Mouse (Mus musculus): ENCODE measurements around the gene 9930111J21Rik2. TPM values are rescaled to one million over a fixed set of nuclear protein-coding genes. Genes with fewer than 3 reads are reported as not detected.
A peak's percentile ranks its signal among the peaks of the same experiment; 100 is the strongest.

Gene 9930111J21Rik2
- polyA plus RNA-seq, 1 experiment from 2014 or later = 0.46 TPM

DNA sequence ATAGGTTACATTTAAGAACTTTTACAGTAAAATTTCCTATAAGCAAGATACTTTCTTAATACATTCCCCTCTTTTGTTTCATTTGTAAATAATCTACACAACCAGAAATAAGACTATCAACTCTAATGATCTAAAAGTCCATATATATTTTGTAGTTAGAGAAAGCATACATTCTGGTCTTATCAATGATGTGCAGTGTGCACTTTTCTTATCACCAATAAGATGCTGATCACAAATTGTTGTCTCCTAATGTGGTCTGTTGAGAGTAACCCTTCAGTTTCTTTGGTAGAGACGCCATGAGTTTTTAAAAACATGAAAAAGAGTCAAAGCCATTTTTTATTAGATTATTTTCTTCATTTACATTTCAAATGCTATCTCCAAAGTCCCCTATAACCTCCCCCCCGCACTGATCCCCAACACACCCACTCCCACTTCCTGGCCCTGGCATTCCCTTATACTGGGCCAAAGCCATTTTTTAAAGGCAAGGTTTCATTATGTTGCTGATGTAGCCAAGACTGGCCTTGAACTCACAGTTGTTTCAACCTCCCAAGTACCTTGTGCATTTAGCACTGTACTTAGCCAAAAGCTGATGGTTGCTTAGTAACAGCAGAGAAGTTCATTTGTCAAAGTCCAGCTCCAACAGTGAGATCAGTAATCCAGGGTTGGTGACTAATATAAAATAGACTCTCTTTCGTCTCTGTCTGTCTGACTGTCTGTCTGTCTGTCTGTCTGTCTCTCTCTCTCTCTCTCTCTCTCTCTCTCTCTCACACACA is 38.9 kb upstream of the 9930111J21Rik2 start:
- ATAC-seq (ENCODE audit: low FRiP score, low TSS enrichment) (no peak), DNase-seq (no peak)
- no peaks in the 10 kb centered on the region for H3K27me3 ChIP-seq (ENCODE audit: control insufficient read depth, insufficient read depth, low read length)
- no peak overlapping the region for H3K27ac ChIP-seq (replicated peaks; ENCODE audit: low read depth, low read length)
- no peak overlapping the region for H3K4me2 ChIP-seq (ENCODE audit: low read length)
- no peak overlapping the region for H3K9ac ChIP-seq (replicated peaks; ENCODE audit: low read length)
- no peaks in the 10 kb centered on the region for H3K4me1 ChIP-seq (ENCODE audit: control insufficient read depth, insufficient read depth, low read length)
- H3K4me3 ChIP-seq (replicated peaks; ENCODE audit: low read depth, low read length) = no peak overlapping the region
- H3K36me3 ChIP-seq (ENCODE audit: control insufficient read depth, insufficient read depth, low read length) = no peaks in the 10 kb centered on the region
- H3K9me3 ChIP-seq (ENCODE audit: control insufficient read depth, low read length) = no peaks in the 10 kb centered on the region
- WGBS = 81% methylated on average over 3 of the region's 3 CpGs

- Histone ChIP-seq H3K4me1 (ENCODE audit: control insufficient read depth, insufficient read depth, low read length) (no peaks in the 10 kb centered on the region), H3K27me3 (ENCODE audit: control insufficient read depth, insufficient read depth, low read length) (no peaks in the 10 kb centered on the region), H3K4me3 (replicated peaks; ENCODE audit: low read depth, low read length) (no peak overlapping the region), H3K9ac (replicated peaks; ENCODE audit: low read length) (no peak overlapping the region), H3K36me3 (ENCODE audit: control insufficient read depth, insufficient read depth, low read length) (no peaks in the 10 kb centered on the region), H3K4me2 (ENCODE audit: low read length) (no peak overlapping the region), H3K27ac (replicated peaks; ENCODE audit: low read depth, low read length) (no peak overlapping the region), H3K9me3 (ENCODE audit: control insufficient read depth, low read length) (no peaks in the 10 kb centered on the region)
- no peak for ATAC-seq (ENCODE audit: low FRiP score, low TSS enrichment)
- WGBS = 91% methylated on average over 5 of the region's 5 CpGs
- no peak for DNase-seq
These were observed 38.1 kb upstream of the 9930111J21Rik2 start for GRCm38 (mm10) chr11:49088990-49089652.

GRCm38 (mm10) chr11:49087830-49088616 is 37.0 kb upstream of the 9930111J21Rik2 start:
- ATAC-seq (ENCODE audit: low FRiP score, low TSS enrichment) = no peak
- no peak overlapping the region for H3K9ac ChIP-seq (replicated peaks; ENCODE audit: low read length)

GRCm38 (mm10) chr11:49086858-49087361 is 35.9 kb upstream of the 9930111J21Rik2 start:
- DNase-seq (no peak), ATAC-seq (ENCODE audit: low FRiP score, low TSS enrichment) (no peak)
- H3K9ac ChIP-seq (replicated peaks; ENCODE audit: low read length) = no peak overlapping the region
- no peaks in the 10 kb centered on the region for H3K9me3 ChIP-seq (ENCODE audit: control insufficient read depth, low read length)
- WGBS = 89% methylated on average over 6 of the region's 6 CpGs
- H3K27me3 ChIP-seq (ENCODE audit: control insufficient read depth, insufficient read depth, low read length) = no peaks in the 10 kb centered on the region
- H3K36me3 ChIP-seq (ENCODE audit: control insufficient read depth, insufficient read depth, low read length) = no peaks in the 10 kb centered on the region
- no peak overlapping the region for H3K4me2 ChIP-seq (ENCODE audit: low read length)
- H3K27ac ChIP-seq (replicated peaks; ENCODE audit: low read depth, low read length) = no peak overlapping the region
- H3K4me3 ChIP-seq (replicated peaks; ENCODE audit: low read depth, low read length) = no peak overlapping the region
- no peaks in the 10 kb centered on the region for H3K4me1 ChIP-seq (ENCODE audit: control insufficient read depth, insufficient read depth, low read length)

More at GRCm38 (mm10) chr11:49087830-49088616, 37.0 kb upstream of the 9930111J21Rik2 start:
- H3K4me2 ChIP-seq (ENCODE audit: low read length) = no peak overlapping the region
- H3K27me3 ChIP-seq (ENCODE audit: control insufficient read depth, insufficient read depth, low read length) = no peaks in the 10 kb centered on the region
- no peaks in the 10 kb centered on the region for H3K4me1 ChIP-seq (ENCODE audit: control insufficient read depth, insufficient read depth, low read length)
- WGBS = 45% methylated on average over 22 of the region's 22 CpGs
- H3K9me3 ChIP-seq (ENCODE audit: control insufficient read depth, low read length) = no peaks in the 10 kb centered on the region
- H3K4me3 ChIP-seq (replicated peaks; ENCODE audit: low read depth, low read length) = no peak overlapping the region
- DNase-seq = no peak
- no peaks in the 10 kb centered on the region for H3K36me3 ChIP-seq (ENCODE audit: control insufficient read depth, insufficient read depth, low read length)
- H3K27ac ChIP-seq (replicated peaks; ENCODE audit: low read depth, low read length) = no peak overlapping the region

- Histone ChIP-seq H3K9ac (replicated peaks; ENCODE audit: low read length) (no peak overlapping the region), H3K9me3 (ENCODE audit: control insufficient read depth, low read length) (no peaks in the 10 kb centered on the region), H3K27ac (replicated peaks; ENCODE audit: low read depth, low read length) (no peak overlapping the region), H3K36me3 (ENCODE audit: control insufficient read depth, insufficient read depth, low read length) (no peaks in the 10 kb centered on the region), H3K4me3 (replicated peaks; ENCODE audit: low read depth, low read length) (no peak overlapping the region), H3K4me1 (ENCODE audit: control insufficient read depth, insufficient read depth, low read length) (no peaks in the 10 kb centered on the region), H3K4me2 (ENCODE audit: low read length) (no peak overlapping the region), H3K27me3 (ENCODE audit: control insufficient read depth, insufficient read depth, low read length) (no peaks in the 10 kb centered on the region)
- 54% methylated on average over 3 of the region's 3 CpGs for WGBS
- DNase-seq (peak; percentile 8), ATAC-seq (ENCODE audit: low FRiP score, low TSS enrichment) (no peak)
These were observed 33.8 kb upstream of the 9930111J21Rik2 start for GRCm38 (mm10) chr11:49084875-49085274.

DNA sequence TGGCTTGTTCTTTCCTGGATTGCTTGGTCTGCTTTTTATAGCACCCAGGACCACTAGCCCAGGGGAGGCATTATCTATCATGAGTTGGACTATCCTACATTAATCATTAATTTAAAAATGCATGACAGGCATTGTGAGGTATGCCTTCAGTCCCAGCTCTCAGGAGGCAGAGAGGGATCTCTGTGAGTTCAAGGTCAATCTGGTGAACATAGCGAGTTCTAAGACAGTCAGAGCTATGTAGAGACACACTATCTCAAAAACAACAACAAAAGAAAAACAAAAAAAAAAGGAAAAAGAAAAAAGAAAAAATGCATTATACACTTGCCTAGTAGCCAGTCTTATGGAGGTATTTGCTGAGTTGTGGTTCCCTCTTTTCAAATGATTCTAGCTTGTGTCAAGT is 33.3 kb upstream of the 9930111J21Rik2 start:
- H3K36me3 ChIP-seq (ENCODE audit: control insufficient read depth, insufficient read depth, low read length) = no peaks in the 10 kb centered on the region
- WGBS = 89% methylated on average over 1 of the region's 1 CpGs
- no peak for ATAC-seq (ENCODE audit: low FRiP score, low TSS enrichment)

DNA sequence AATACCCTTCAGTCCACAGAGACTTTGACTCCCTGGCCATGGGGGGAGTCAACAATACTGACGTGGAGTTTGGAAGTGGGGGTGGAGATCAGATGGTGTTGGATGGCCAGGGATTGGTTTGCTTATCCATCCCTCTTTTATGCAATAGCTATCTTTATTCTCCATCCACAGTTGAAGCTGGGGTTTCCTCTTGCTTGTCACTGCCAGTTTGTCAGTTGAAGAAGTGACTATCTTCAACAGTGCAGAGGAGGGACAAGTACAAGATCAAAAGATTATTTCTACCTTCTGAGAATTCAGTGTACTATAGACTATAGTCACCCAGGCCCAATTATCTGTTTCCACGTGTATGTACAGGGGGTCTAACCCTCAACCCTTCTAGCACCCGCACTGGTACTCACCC is 32.8 kb upstream of the 9930111J21Rik2 start:
- H3K36me3 ChIP-seq (ENCODE audit: control insufficient read depth, insufficient read depth, low read length) = no peaks in the 10 kb centered on the region
- H3K4me2 ChIP-seq (ENCODE audit: low read length) = no peak overlapping the region
- 83% methylated on average over 3 of the region's 3 CpGs for WGBS
- no peak for DNase-seq
- no peak overlapping the region for H3K27ac ChIP-seq (replicated peaks; ENCODE audit: low read depth, low read length)
- H3K27me3 ChIP-seq (ENCODE audit: control insufficient read depth, insufficient read depth, low read length) = no peaks in the 10 kb centered on the region
- H3K9me3 ChIP-seq (ENCODE audit: control insufficient read depth, low read length) = no peaks in the 10 kb centered on the region
- H3K4me1 ChIP-seq (ENCODE audit: control insufficient read depth, insufficient read depth, low read length) = no peaks in the 10 kb centered on the region
- no peak overlapping the region for H3K4me3 ChIP-seq (replicated peaks; ENCODE audit: low read depth, low read length)
- H3K9ac ChIP-seq (replicated peaks; ENCODE audit: low read length) = no peak overlapping the region
- ATAC-seq (ENCODE audit: low FRiP score, low TSS enrichment) = no peak

More for the DNA sequence above, 33.3 kb upstream of the 9930111J21Rik2 start:
- Histone ChIP-seq H3K27me3 (ENCODE audit: control insufficient read depth, insufficient read depth, low read length) (no peaks in the 10 kb centered on the region), H3K9ac (replicated peaks; ENCODE audit: low read length) (no peak overlapping the region), H3K27ac (replicated peaks; ENCODE audit: low read depth, low read length) (no peak overlapping the region), H3K4me1 (ENCODE audit: control insufficient read depth, insufficient read depth, low read length) (no peaks in the 10 kb centered on the region), H3K4me3 (replicated peaks; ENCODE audit: low read depth, low read length) (no peak overlapping the region), H3K4me2 (ENCODE audit: low read length) (no peak overlapping the region), H3K9me3 (ENCODE audit: control insufficient read depth, low read length) (no peaks in the 10 kb centered on the region)
- no peak for DNase-seq

- Histone ChIP-seq H3K9ac (replicated peaks; ENCODE audit: low read length) (no peak overlapping the region), H3K27ac (replicated peaks; ENCODE audit: low read depth, low read length) (no peak overlapping the region), H3K27me3 (ENCODE audit: control insufficient read depth, insufficient read depth, low read length) (no peaks in the 10 kb centered on the region), H3K4me1 (ENCODE audit: control insufficient read depth, insufficient read depth, low read length) (no peaks in the 10 kb centered on the region), H3K9me3 (ENCODE audit: control insufficient read depth, low read length) (no peaks in the 10 kb centered on the region), H3K4me3 (replicated peaks; ENCODE audit: low read depth, low read length) (no peak overlapping the region), H3K36me3 (ENCODE audit: control insufficient read depth, insufficient read depth, low read length) (no peaks in the 10 kb centered on the region), H3K4me2 (ENCODE audit: low read length) (no peak overlapping the region)
- 90% methylated on average over 1 of the region's 1 CpGs for WGBS
- no peak for ATAC-seq (ENCODE audit: low FRiP score, low TSS enrichment)
- DNase-seq = no peak
These were observed 32.1 kb upstream of the 9930111J21Rik2 start for GRCm38 (mm10) chr11:49083146-49083545.
